Mouse (Mus musculus) G1E (cell line): ENCODE data around the gene Lama4. TPM values are rescaled to one million over a fixed set of nuclear protein-coding genes. Genes with fewer than 3 reads are reported as not detected.

Experiments
- ATAC-seq: 2 replicates; pipeline ENCODE4 v1.8.0; 2016; ENCODE audit warnings: mild to moderate bottlenecking; ENCODE audit not compliant: insufficient number of reproducible peaks, poor library complexity, low FRiP score, severe bottlenecking; ENCODE audit errors: extremely low read depth
- DNase-seq: peaks from one replicate; pipeline ENCODE4 v3.0.0; 2012; ENCODE audit warnings: low spot score
- H3K27me3 ChIP-seq: 2 replicates; pipeline ENCODE4 v1.6.1; 2012; ENCODE audit warnings: mild to moderate bottlenecking, low read length, inconsistent platforms; ENCODE audit not compliant: insufficient read depth
- H3K36me3 ChIP-seq: replicated peaks from 2 replicates; pipeline ENCODE3; 2012; ENCODE audit warnings: mild to moderate bottlenecking, inconsistent platforms
- H3K4me1 ChIP-seq: 2 replicates; pipeline ENCODE4 v1.6.1; 2012; ENCODE audit warnings: low read depth, low read length, inconsistent platforms, mixed read lengths; ENCODE audit not compliant: insufficient read depth
- H3K4me3 ChIP-seq: 2 replicates; pipeline ENCODE4 v1.5.1; 2012; ENCODE audit warnings: low read depth, mild to moderate bottlenecking, inconsistent platforms, low read length, moderate library complexity, mixed read lengths
- H3K9me3 ChIP-seq: replicated peaks from 2 replicates; pipeline ENCODE4 v1.6.1; 2012; ENCODE audit warnings: inconsistent platforms
- CTCF ChIP-seq: IDR thresholded peaks from 2 replicates; pipeline ENCODE4 v1.5.1; 2012; ENCODE audit warnings: low read depth, low read length, inconsistent platforms, mixed read lengths
- GATA1 ChIP-seq: IDR thresholded peaks from 2 replicates; pipeline ENCODE4 v1.6.1; 2012; ENCODE audit warnings: borderline replicate concordance, low read length, inconsistent platforms, mixed read lengths
- GATA2 ChIP-seq: IDR thresholded peaks from 2 replicates; pipeline ENCODE4 v1.6.1; 2012; ENCODE audit warnings: low read depth, low read length, inconsistent platforms, borderline replicate concordance
- POLR2AphosphoS5 ChIP-seq: IDR thresholded peaks from 2 replicates; pipeline ENCODE4 v1.6.1; 2012; ENCODE audit warnings: low read depth, low read length, inconsistent platforms; ENCODE audit not compliant: insufficient replicate concordance
- TAL1 ChIP-seq: conservative IDR thresholded peaks from 2 replicates; pipeline ENCODE4 v1.6.1; 2012; ENCODE audit warnings: low read depth, low read length, inconsistent platforms, mixed read lengths
- polyA plus RNA-seq: library from polyadenylated mRNA; stranded (reverse); fragments of >175 nt; gene quantifications from 2 replicates; pipeline ENCODE4 v1.2.3, GENCODE M21; 2012
- total RNA-seq, 2 experiments: library from RNA; stranded (forward) in 1 of 2; stranded (reverse) in 1 of 2; fragments of 200-1000 nt in 1 of 2; fragments of >200 nt in 1 of 2; fragmentation: Nextera tagmentation in 1 of 2; gene quantifications; 2 replicates each; pipeline ENCODE4 v1.2.3; 2014 to 2017

Gene Lama4
- total and polyA plus RNA-seq, 3 experiments, result 0.38 TPM; not detected in 2

GRCm38 (mm10) chr10:39106413-39106812 is 141.1 kb downstream of the Lama4 start:
- no peak for ATAC-seq
- Histone ChIP-seq H3K4me3 (no peak overlapping the region), H3K27me3 (peaks cover 17% of the 10 kb centered on the region), H3K36me3 (no peaks in the 10 kb centered on the region), H3K9me3 (no peaks in the 10 kb centered on the region), H3K4me1 (no peaks in the 10 kb centered on the region)
- TF ChIP-seq GATA1 (no peak), TAL1 (no peak), GATA2 (no peak)
- no peak for DNase-seq

GRCm38 (mm10) chr10:39106935-39107334 is 141.6 kb downstream of the Lama4 start:
- no peaks in the 10 kb centered on the region for H3K9me3 ChIP-seq
- no peak overlapping the region for H3K4me3 ChIP-seq
- no peaks in the 10 kb centered on the region for H3K4me1 ChIP-seq
- H3K36me3 ChIP-seq, result no peaks in the 10 kb centered on the region
- H3K27me3 ChIP-seq, result peaks cover 17% of the 10 kb centered on the region
- DNase-seq (no peak), ATAC-seq (no peak)
- TF ChIP-seq GATA1 (no peak), GATA2 (no peak), TAL1 (no peak), POLR2AphosphoS5 (no peak), CTCF (no peak)

GRCm38 (mm10) chr10:39108837-39109488 is 143.6 kb downstream of the Lama4 start:
- DNase-seq (no peak), ATAC-seq (no peak)
- Histone ChIP-seq H3K4me3 (no peak overlapping the region), H3K4me1 (no peaks in the 10 kb centered on the region), H3K9me3 (no peaks in the 10 kb centered on the region), H3K36me3 (no peaks in the 10 kb centered on the region), H3K27me3 (peaks cover 26% of the 10 kb centered on the region)
- no peak for TF ChIP-seq POLR2AphosphoS5
- no peak for TF ChIP-seq CTCF
- TF ChIP-seq GATA1, result no peak
- no peak for TF ChIP-seq GATA2
- no peak for TF ChIP-seq TAL1

- no peak overlapping the region for H3K4me3 ChIP-seq
- ATAC-seq, result no peak
- peaks cover 30% of the 10 kb centered on the region for H3K27me3 ChIP-seq
- no peaks in the 10 kb centered on the region for H3K9me3 ChIP-seq
- TF ChIP-seq POLR2AphosphoS5 (no peak), GATA2 (no peak), TAL1 (no peak), GATA1 (no peak), CTCF (no peak)
- no peak for DNase-seq
- no peaks in the 10 kb centered on the region for H3K36me3 ChIP-seq
- no peaks in the 10 kb centered on the region for H3K4me1 ChIP-seq
Measured at GRCm38 (mm10) chr10:39109489-39109874, 144.2 kb downstream of the Lama4 start.

GRCm38 (mm10) chr10:39121412-39121811 is 156.1 kb downstream of the Lama4 start:
- Histone ChIP-seq H3K36me3 (no peaks in the 10 kb centered on the region), H3K4me3 (no peak overlapping the region), H3K27me3 (no peaks in the 10 kb centered on the region), H3K9me3 (no peaks in the 10 kb centered on the region), H3K4me1 (no peaks in the 10 kb centered on the region)
- TF ChIP-seq CTCF (no peak), TAL1 (no peak)
- ATAC-seq, result peak; percentile 34; the same call in 1 of the 2 replicates
- DNase-seq, result no peak

- H3K4me1 ChIP-seq, result peaks cover 21% of the 10 kb centered on the region
- peaks cover 28% of the 10 kb centered on the region for H3K36me3 ChIP-seq
- H3K27me3 ChIP-seq, result peaks cover 6% of the 10 kb centered on the region
- H3K4me3 ChIP-seq, result peak within 1 kb of the TSS; percentile 85
- DNase-seq, result peak; percentile 64
- H3K9me3 ChIP-seq, result no peaks in the 10 kb centered on the region
- TF ChIP-seq TAL1 (no peak), POLR2AphosphoS5 (no peak), GATA1 (no peak)
- peak; percentile 81 for ATAC-seq
Measured at GRCm38 (mm10) chr10:39133462-39134310, 168.4 kb downstream of the Lama4 start, which contains the start of the genes Fam229b and Tube1. TSS of gene Fam229b (minus strand) at chr10:39133914. TSS of gene Tube1 (plus strand) at chr10:39133976.
